Mouse (Mus musculus): ENCODE measurements around the gene Osm.

Gene Osm

DNA sequence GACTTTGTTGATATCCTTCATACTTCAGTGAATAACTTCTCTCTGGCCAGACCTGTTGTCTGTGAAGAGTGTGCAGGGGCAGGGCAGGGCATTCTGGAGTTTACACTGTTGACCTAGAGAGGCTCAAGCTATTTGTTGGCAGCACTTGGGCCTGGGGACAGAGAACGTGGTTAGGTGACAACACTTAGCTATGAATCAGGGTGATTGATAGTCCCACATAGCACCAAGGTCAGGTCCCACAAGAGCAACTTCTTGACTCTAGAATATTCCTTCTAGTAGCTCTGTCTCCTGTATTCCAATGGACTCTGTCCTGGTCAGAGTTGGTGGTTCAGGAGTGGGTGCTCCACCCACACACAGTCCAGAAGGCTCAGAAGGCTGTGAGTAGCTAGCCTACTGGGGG is 25.4 kb upstream of the Osm start:
- in situ Hi-C loops (cut with MboI; ENCODE audit: low pct_unique_long_range_greater_than_20kb in 1 of 2, low sequenced_read_pairs in 2 of 2, unreplicated experiment in 1 of 2), result no loop called here

DNA sequence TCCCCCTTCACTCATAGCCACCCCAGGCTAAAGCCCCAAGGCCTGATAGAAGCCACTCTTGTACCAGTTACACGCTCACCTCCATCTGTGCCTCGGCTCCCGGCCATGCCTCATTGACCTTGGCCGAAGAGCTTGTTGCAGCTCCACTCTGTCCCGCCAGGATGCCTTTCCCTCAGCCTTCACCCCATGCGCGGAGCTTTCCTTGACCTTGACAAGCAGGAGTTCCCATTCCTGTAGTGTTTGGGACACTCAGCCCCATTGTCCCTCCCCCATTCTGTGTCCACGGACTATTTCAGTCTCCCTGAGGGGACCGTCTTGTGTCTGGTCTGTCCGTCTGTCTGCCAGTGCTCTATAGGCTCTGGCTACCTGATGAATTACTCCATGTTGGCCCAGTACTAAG is 23.1 kb upstream of the Osm start:
- in situ Hi-C loops (cut with MboI; ENCODE audit: low pct_unique_long_range_greater_than_20kb in 1 of 2, low sequenced_read_pairs in 2 of 2, unreplicated experiment in 1 of 2), result no loop called here

DNA sequence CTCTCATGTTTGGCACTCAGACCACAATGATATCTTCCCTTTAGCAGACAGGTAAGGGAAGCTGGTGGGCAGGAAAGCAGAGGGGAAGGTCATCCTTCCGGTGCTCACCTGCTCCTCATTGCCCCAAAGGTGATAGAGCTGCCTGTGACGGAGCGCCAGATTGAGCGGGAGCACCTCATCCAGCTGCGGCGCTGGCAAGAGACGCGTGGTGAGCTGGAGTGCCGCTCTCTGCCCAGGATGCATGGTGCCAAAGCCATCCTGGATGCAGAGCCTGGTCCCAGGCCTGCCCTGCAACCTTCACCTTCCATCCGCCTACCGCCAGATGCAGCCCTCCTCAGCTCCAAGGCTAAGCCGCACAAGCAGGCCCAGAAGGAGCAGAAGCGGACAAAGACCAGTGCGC is 21.6 kb upstream of the Osm start:
- in situ Hi-C loops (cut with MboI; ENCODE audit: low pct_unique_long_range_greater_than_20kb in 1 of 2, low sequenced_read_pairs in 2 of 2, unreplicated experiment in 1 of 2), result no loop called here

DNA sequence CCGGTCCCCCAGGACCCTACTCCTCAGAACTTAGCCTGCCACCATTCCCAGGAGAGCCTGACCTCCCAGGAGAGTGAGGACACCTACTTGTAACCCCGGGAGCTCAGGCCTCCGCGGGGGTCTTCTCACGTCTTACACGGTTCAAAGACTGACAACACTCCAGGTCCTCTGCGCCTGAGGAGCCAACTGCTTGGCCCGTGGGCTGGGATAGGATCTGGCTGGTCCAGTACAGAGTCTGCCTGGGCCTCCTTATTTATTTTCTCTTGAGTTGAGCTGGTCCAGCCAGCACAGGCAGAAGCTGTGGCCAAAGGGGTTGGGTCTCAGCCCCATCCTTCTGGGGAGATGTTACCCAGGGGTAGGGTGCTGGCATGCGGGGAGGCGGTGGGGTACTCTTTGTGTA is 21.2 kb upstream of the Osm start:
- in situ Hi-C loops (cut with MboI; ENCODE audit: low pct_unique_long_range_greater_than_20kb in 1 of 2, low sequenced_read_pairs in 2 of 2, unreplicated experiment in 1 of 2), result no loop called here

GRCm38 (mm10) chr11:4216248-4217000 is 19.8 kb upstream of the Osm start:
- in situ Hi-C loops (cut with MboI; ENCODE audit: low pct_unique_long_range_greater_than_20kb in 1 of 2, low sequenced_read_pairs in 2 of 2, unreplicated experiment in 1 of 2), result no loop called here

DNA sequence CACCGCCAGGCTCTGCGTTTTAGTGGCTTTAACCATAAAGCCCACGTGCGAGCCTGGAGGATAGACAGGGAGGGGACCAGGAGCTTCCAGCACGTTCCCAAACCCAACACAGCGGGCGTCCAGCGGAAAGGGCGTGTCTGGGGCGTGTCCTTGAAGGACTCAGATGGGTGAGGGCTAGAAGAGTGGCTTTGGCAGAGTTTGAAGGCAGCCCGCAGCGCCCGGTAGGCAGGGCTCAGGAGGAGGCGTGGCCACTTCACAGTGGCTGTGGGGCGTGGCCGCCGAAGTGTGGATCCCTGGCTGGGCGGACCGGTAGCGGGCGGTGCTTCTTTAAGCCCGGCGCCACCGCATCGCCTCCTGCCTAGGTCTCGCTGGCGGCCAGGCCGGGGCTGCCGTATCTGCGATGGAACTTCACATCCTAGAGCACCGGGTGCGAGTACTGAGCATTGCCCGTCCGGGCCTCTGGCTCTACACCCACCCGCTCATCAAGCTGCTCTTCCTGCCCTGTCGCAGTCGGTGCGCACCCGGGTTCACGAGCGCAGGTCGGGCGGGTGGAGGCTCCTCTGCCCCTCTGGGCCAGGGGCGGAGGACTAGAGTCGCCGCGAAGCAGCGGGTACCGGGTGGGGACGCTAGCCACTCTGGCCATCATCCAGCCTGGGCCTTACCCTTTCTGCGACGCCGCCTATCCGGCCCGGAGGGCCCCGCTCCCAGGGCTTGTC is 18.1 kb upstream of the Osm start, which contains the start of gene Castor1:
TSS of gene Castor1 (plus strand) at position 312 of the 716 bp plus-strand sequence.
- in situ Hi-C loops (cut with MboI; ENCODE audit: low pct_unique_long_range_greater_than_20kb in 1 of 2, low sequenced_read_pairs in 2 of 2, unreplicated experiment in 1 of 2), result no loop called here

DNA sequence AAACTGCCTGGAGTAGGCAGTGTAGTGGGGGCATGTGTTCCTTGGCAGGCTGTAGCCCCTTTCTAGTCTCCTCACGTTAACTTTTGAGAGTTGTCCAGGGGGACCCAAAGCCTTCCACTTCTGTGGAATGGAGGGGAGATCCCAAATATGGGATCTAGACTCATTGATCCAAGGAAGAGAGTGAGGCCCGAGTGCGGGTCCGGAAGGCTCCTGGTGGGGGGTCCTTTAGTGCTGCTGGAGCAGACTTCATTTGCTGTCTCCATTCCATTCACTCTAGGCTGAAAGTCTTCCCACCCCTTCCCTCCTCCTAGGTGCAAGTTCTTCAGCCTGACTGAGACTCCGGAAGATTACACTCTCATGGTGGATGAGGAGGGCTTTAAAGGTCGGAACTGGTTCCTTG is 17.6 kb upstream of the Osm start:
- in situ Hi-C loops (cut with MboI; ENCODE audit: low pct_unique_long_range_greater_than_20kb in 1 of 2, low sequenced_read_pairs in 2 of 2, unreplicated experiment in 1 of 2), result no loop called here

GRCm38 (mm10) chr11:4219317-4219751 is 16.9 kb upstream of the Osm start:
- in situ Hi-C loops (cut with MboI; ENCODE audit: low pct_unique_long_range_greater_than_20kb in 1 of 2, low sequenced_read_pairs in 2 of 2, unreplicated experiment in 1 of 2), result no loop called here

DNA sequence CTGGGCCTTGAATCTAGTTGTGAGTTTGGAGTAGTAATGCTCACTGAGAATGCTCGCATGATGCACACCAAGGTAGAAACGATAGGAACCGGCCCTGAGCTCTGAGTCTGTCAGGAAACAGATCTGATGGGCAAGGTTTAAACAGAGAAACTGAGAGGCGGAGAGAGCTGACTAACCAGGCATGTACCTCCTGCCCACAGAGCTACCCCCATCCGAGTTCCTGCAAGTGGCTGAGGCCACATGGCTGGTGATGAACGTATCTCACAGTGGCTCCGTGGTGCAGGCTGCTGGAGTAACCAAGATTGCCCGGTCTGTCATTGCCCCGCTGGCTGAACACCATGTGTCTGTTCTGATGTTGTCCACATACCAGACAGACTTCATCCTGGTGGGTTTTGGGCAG is 16.3 kb upstream of the Osm start:
- in situ Hi-C loops (cut with MboI; ENCODE audit: low pct_unique_long_range_greater_than_20kb in 1 of 2, low sequenced_read_pairs in 2 of 2, unreplicated experiment in 1 of 2), result loop anchor here (5.0 kb wide), 1 partner anchor 37 kb away; the partner anchor contains the start of gene Lif (in 2 of the 2)

DNA sequence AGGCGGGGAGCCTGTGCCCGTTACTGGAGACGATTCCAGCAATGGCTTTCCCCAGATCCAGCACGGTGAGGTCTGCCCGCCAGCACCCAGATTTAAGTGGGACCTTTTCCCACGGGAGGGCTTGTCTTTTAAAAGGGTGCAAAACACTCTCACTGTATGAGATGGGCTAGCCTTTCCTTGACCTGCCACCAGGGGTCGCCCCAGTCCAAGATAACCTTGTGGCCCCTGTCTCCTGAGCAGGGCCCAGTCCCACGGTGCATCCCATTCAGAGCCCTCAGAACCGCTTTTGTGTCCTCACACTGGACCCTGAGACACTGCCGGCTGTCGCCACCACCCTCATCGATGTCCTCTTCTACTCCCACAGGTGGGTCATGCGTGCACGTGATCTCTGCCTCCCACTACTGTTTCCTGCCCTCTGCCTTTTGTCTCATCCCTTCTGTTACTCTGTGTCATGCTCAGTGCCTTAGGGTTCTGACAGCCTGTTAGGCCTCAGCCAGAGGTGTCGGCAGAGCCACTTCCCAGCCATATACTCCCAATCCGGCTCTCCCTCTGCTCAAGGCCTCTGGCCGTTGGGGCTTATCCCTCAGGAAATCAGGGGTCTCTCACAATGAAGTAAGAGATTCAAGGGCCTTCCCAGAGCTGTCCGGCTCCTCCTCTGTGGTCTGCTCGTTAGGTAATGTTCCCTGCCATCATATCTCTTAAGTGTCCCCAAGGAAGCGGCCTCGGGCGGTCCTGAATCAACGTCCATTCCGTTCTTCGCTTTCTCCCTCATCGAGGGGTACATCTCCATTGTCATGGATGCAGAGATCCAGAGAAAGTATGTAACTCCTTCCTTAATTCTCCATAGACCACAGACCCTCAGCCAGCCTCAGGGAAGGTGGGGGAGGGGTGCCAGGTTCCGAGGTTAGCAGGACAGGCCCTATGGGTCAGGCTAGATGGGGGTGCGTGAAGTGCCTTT is 15.5 kb upstream of the Osm start:
- in situ Hi-C loops (cut with MboI; ENCODE audit: low pct_unique_long_range_greater_than_20kb in 1 of 2, low sequenced_read_pairs in 2 of 2, unreplicated experiment in 1 of 2), result loop anchor here (5.0 kb wide), 1 partner anchor 37 kb away; the partner anchor contains the start of gene Lif (in 2 of the 2)

DNA sequence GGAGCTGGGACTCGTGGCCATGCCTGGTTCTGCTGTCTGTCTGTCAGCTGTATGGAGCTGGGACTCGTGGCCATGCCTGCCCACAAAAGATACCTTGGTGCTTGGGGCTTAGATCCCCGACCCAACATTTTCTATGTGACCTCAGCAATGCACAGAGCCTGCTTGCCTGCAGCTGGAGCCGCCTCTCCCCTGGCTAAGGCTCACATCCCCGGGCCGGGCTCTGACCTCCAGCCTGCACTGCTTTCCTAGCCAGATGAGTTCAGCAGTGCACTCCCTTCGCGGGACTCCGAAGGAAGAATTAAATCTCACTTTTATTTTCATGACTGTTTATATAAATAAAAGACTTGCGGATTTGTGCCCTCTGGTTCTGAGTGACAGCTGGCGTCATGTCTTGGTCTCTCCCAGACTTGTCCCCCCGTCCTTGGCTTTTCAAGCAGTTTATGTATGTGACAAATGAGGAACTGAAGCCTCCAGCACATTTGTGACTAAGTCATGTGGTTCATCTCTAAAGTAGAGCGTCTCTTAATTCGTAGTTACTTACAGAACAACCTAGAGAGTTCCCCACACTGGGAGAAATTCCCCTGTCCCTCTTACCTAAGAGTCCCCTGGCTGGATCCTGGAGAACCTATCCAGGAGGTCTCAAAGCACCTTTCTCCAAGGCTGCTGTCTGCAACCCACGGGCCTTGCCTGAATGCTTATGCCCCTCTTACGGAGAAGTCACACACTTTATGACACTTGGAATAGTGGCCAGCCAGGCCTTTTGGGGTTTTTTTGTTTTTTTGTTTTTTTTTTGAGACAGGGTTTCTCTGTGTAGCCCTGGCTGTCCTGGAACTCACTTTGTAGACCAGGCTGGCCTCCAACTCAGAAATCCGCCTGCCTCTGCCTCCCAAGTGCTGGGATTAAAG is 13.9 kb upstream of the Osm start:
- in situ Hi-C loops (cut with MboI; ENCODE audit: low pct_unique_long_range_greater_than_20kb in 1 of 2, low sequenced_read_pairs in 2 of 2, unreplicated experiment in 1 of 2), result loop anchor here (5.0 kb wide), 1 partner anchor 35 kb away; the partner anchor contains the start of gene Lif (in 2 of the 2)

DNA sequence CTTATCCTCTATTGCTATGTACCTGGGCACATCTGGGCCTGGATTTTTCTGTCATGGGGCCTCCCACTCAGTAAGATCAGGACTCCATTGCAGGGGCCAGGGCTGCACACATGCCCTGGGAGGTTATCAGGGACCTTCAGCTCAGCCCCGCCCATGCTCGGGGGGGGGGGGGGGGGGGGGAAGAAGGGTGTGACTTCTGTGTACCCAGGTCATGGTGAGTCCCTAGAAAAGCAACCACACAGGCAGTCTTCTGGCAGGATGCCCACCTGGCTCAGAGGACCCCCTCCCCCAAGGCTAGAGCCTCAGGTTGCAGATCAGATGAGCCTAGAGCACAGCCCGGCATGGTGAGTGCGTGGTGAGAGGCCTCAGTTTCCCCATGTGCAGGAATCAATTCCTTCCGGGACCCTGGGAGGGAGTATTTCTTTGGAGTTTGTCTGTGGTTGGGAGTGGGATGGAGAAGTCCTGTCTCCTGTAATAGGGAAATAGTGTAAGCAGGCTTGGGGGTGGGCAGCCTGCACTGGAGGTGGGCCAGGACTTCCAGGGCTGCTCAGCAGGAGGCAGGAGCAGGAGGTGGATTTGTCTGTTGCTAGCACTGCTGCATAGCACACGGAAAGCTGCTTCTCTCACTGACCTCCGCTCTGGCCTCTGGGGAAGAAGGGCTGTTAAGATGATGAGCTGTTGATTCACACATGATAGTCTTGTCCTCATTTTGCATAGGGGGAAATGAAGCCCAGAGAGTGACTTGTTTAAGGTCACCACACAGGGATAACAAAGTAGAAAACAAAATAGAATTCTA is 12.6 kb upstream of the Osm start:
- in situ Hi-C loops (cut with MboI; ENCODE audit: low pct_unique_long_range_greater_than_20kb in 1 of 2, low sequenced_read_pairs in 2 of 2, unreplicated experiment in 1 of 2), result loop anchor here (5.0 kb wide), 1 partner anchor 34 kb away; the partner anchor contains the start of gene Lif (in 2 of the 2)

- in situ Hi-C loops (cut with MboI; ENCODE audit: low pct_unique_long_range_greater_than_20kb in 1 of 2, low sequenced_read_pairs in 2 of 2, unreplicated experiment in 1 of 2), result loop anchor here (5.0 kb wide), 1 partner anchor 33 kb away; the partner anchor contains the start of gene Lif (in 2 of the 2)
Observed at GRCm38 (mm10) chr11:4224223-4224622, 12.0 kb upstream of the Osm start.

- in situ Hi-C loops (cut with MboI; ENCODE audit: low pct_unique_long_range_greater_than_20kb in 1 of 2, low sequenced_read_pairs in 2 of 2, unreplicated experiment in 1 of 2), result no loop called here
Observed at GRCm38 (mm10) chr11:4226569-4227325, 9.5 kb upstream of the Osm start.

DNA sequence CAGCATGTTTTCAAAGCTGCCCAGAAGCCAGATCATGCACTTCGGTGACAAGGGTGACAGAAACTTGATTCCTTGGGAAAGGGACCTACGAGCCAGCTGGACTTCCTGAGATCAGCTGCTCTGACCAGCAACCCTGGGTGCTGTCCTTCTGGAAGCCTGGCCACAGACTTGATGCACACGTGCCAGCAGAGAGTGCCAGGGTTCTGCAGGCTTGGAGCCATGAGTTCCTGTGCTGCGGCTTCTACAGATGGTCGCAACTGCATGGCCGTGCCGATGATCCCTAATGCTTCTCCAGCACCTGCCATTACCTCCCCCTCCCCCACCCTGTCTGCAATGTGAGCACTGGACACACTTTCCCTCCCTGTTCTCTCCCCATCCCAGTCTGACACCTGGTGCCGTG is 7.8 kb upstream of the Osm start:
- in situ Hi-C loops (cut with MboI; ENCODE audit: low pct_unique_long_range_greater_than_20kb in 1 of 2, low sequenced_read_pairs in 2 of 2, unreplicated experiment in 1 of 2), result no loop called here

DNA sequence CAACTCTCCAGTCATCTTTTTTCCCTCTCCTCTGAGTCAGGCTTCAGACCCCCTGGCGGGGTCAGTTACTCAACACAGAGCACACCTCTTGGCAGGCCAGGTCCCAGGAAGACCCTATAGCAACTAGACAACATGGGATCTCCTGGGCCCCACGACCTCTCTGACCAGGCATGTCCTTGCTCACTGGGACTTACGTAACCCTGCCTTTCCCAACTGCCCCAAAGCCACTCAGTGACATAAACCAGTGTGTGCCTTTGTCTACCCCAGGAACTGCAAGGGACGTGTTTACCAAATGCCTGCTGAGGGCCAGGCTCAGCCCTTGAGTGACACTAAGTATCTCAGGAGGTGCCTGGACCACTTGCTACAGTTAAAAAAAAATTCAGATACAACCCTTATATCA is 6.4 kb upstream of the Osm start:
- in situ Hi-C loops (cut with MboI; ENCODE audit: low pct_unique_long_range_greater_than_20kb in 1 of 2, low sequenced_read_pairs in 2 of 2, unreplicated experiment in 1 of 2), result no loop called here

Data from mouse embryonic stem cell (cell line).